Comparison of ENCODE assay signal across 8 mouse cellular contexts in genomic region chr4:100776043-100776870, GRCm38 (mm10). TPM values are rescaled to one million over a fixed set of nuclear protein-coding genes. Genes with fewer than 3 reads are reported as not detected.
A peak's percentile ranks its signal among the peaks of the same experiment; 100 is the strongest.
DNase-seq lines count a peak whose midpoint lies in the region; ATAC-seq and TF ChIP-seq lines count a peak whose summit lies in the region.

Gene Cachd1, plus strand, starts transcription at chr4:100776675.

- no peak for TF ChIP-seq CTCF in ES-Bruce4 (IDR thresholded peaks at IDR 0.05; ENCODE audit: low read depth, low read length)
- peak; percentile 3; the same call in 1 of the 2 replicates for TF ChIP-seq CTCF in liver, postnatal 0 days (IDR thresholded peaks at IDR 0.05; ENCODE audit: low read depth)

- H3K9ac ChIP-seq in ES-Bruce4 (ENCODE audit: low read depth, poor library complexity, severe bottlenecking) = peak within 1 kb of the TSS; percentile 75
- H3K9ac ChIP-seq in forebrain, embryonic 14.5 days (ENCODE audit: low read length) = peak within 1 kb of the TSS; percentile 96
- H3K9ac ChIP-seq in heart, embryonic 16.5 days (ENCODE audit: low read length) = peak within 1 kb of the TSS; percentile 95
- peak within 1 kb of the TSS; percentile 34 for H3K9ac ChIP-seq in liver, postnatal 0 days (replicated peaks)

- peak within 1 kb of the TSS; percentile 66 for H3K4me3 ChIP-seq in ES-Bruce4 (ENCODE audit: low read depth, low read length)
- H3K4me3 ChIP-seq in forebrain, embryonic 14.5 days (ENCODE audit: low read depth, low read length) = peak within 1 kb of the TSS; percentile 92
- peak within 1 kb of the TSS; percentile 62 for H3K4me3 ChIP-seq in heart, embryonic 16.5 days (ENCODE audit: low read length)
- H3K4me3 ChIP-seq in liver, postnatal 0 days (ENCODE audit: low read depth, low read length) = peak within 1 kb of the TSS; percentile 57

- ATAC-seq in forebrain, embryonic 14.5 days = peak; percentile 83
- ATAC-seq in heart, embryonic 16.5 days (replicated peaks; ENCODE audit: extremely low read depth, insufficient read depth, low FRiP score) = peak; percentile 87
- 0 out of 2 replicates have a peak, but pooled peaks have one; percentile 27 for ATAC-seq in liver, postnatal 0 days
- no peak for ATAC-seq in CD4-positive, CD25-positive, alpha-beta regulatory T cell, adult 4 months

- H3K27ac ChIP-seq in ES-Bruce4 (ENCODE audit: insufficient read depth, low read length) = no peak within 1 kb of the TSS
- peak within 1 kb of the TSS; percentile 88 for H3K27ac ChIP-seq in forebrain, embryonic 14.5 days (ENCODE audit: low read depth, low read length)
- peak within 1 kb of the TSS; percentile 93 for H3K27ac ChIP-seq in heart, embryonic 16.5 days (ENCODE audit: low read length)
- no peak within 1 kb of the TSS for H3K27ac ChIP-seq in liver, postnatal 0 days (ENCODE audit: low read depth)

- no peak for TF ChIP-seq EP300 in ES-Bruce4 (IDR thresholded peaks at IDR 0.05; ENCODE audit: insufficient read depth, low read depth, low read length)
- no peak for TF ChIP-seq EP300 in liver, postnatal 0 days (IDR thresholded peaks at IDR 0.05; ENCODE audit: low read depth)

- H3K27me3 ChIP-seq in ES-Bruce4 (ENCODE audit: control insufficient read depth, insufficient read depth, low read length, poor library complexity, severe bottlenecking) = peaks cover 6% of the 10 kb centered on the region
- 0 out of 2 replicates have a peak, but pooled peaks cover 3% of the 10 kb centered on the region for H3K27me3 ChIP-seq in forebrain, embryonic 14.5 days (replicated peaks; ENCODE audit: control insufficient read depth, insufficient read depth, low read length)
- H3K27me3 ChIP-seq in heart, embryonic 16.5 days (ENCODE audit: control insufficient read depth, insufficient read depth, low read length) = no peaks in the 10 kb centered on the region
- peaks cover 41% of the 10 kb centered on the region for H3K27me3 ChIP-seq in liver, postnatal 0 days (ENCODE audit: insufficient read depth, low read length)

- TF ChIP-seq POLR2A in ES-Bruce4 (IDR thresholded peaks at IDR 0.05; ENCODE audit: insufficient read depth, low read length) = no peak

- no peaks in the 10 kb centered on the region for H3K36me3 ChIP-seq in ES-Bruce4 (ENCODE audit: control insufficient read depth, insufficient read depth, low read length, poor library complexity, severe bottlenecking)
- H3K36me3 ChIP-seq in forebrain, embryonic 14.5 days (ENCODE audit: control insufficient read depth, insufficient read depth, low read length) = no peaks in the 10 kb centered on the region
- H3K36me3 ChIP-seq in heart, embryonic 16.5 days (ENCODE audit: control insufficient read depth, insufficient read depth) = no peaks in the 10 kb centered on the region
- H3K36me3 ChIP-seq in liver, postnatal 0 days (replicated peaks; ENCODE audit: insufficient read depth, low read length) = no peaks in the 10 kb centered on the region

- no peaks in the 10 kb centered on the region for H3K9me3 ChIP-seq in ES-Bruce4 (replicated peaks; ENCODE audit: control insufficient read depth, insufficient read depth, low read length, poor library complexity, severe bottlenecking)
- H3K9me3 ChIP-seq in forebrain, embryonic 14.5 days (replicated peaks; ENCODE audit: control insufficient read depth, low read length) = no peaks in the 10 kb centered on the region
- peaks cover 3% of the 10 kb centered on the region; the same call in 1 of the 2 replicates for H3K9me3 ChIP-seq in heart, embryonic 16.5 days (replicated peaks; ENCODE audit: control insufficient read depth, low read length)
- no peaks in the 10 kb centered on the region for H3K9me3 ChIP-seq in liver, postnatal 0 days (ENCODE audit: low read length)

- DNase-seq in adrenal gland, postnatal 4 days (ENCODE audit: low spot score in 2 of 2) = peak; percentile 40 to 55
- DNase-seq in forebrain, embryonic 14.5 days (ENCODE audit: low spot score) = peak; percentile 89
- peak; percentile 84 to 90 for DNase-seq in kidney, postnatal 25 days
- peak; percentile 35 for DNase-seq in liver, postnatal 0 days
- peak; percentile 69 for DNase-seq in ovary, postnatal 14 days (ENCODE audit: low spot score)

- H3K4me2 ChIP-seq in forebrain, embryonic 14.5 days (ENCODE audit: low read length) = peak within 1 kb of the TSS; percentile 78
- peak within 1 kb of the TSS; percentile 91 for H3K4me2 ChIP-seq in heart, embryonic 16.5 days (ENCODE audit: low read depth, low read length)
- peak within 1 kb of the TSS; percentile 81 for H3K4me2 ChIP-seq in liver, postnatal 0 days (ENCODE audit: low read depth, low read length)

- H3K4me1 ChIP-seq in ES-Bruce4 (ENCODE audit: control insufficient read depth, insufficient read depth, low read length) = no peaks in the 10 kb centered on the region
- H3K4me1 ChIP-seq in forebrain, embryonic 14.5 days (ENCODE audit: control insufficient read depth, insufficient read depth, low read length) = peaks cover 17% of the 10 kb centered on the region
- peaks cover 21% of the 10 kb centered on the region for H3K4me1 ChIP-seq in heart, embryonic 16.5 days (ENCODE audit: control insufficient read depth, insufficient read depth, low read length)
- H3K4me1 ChIP-seq in liver, postnatal 0 days (ENCODE audit: insufficient read depth) = peaks cover 7% of the 10 kb centered on the region; the same call in 1 of the 2 replicates

- under 1% methylated on average over 41 of the region's 50 CpGs for WGBS in forebrain, embryonic 14.5 days
- WGBS in heart, embryonic 16.5 days = 1% methylated on average over 44 of the region's 50 CpGs
- 1% methylated on average over 47 of the region's 50 CpGs for WGBS in liver, postnatal 0 days (ENCODE audit: insufficient replicate concordance)

RNA-seq across cellular contexts. Expression of gene Cachd1, which starts in this region (rescaled TPM):
- 6.3 and 8.2 TPM in 2 replicates for polyA plus RNA-seq in ES-Bruce4 (2011; ENCODE audit: insufficient read depth, insufficient read length, low read depth, missing spikeins)
- total RNA-seq in adrenal gland, postnatal 4 days (2021) = 10 to 100 TPM; 14.6 to 16.7 TPM
- 14.9 and 16.2 TPM in 2 replicates for polyA plus RNA-seq in forebrain, embryonic 14.5 days (2014; fragmentation: Nextera tagmentation; extraction: Ambion mirVana)
- polyA plus RNA-seq in heart, embryonic 16.5 days (2015; fragmentation: Nextera tagmentation; extraction: Ambion mirVana) = 4.6 and 8.9 TPM in 2 replicates
- 4.0 and 4.2 TPM in 2 replicates for polyA plus RNA-seq in liver, postnatal 0 days (2015; fragmentation: Nextera tagmentation; extraction: Ambion mirVana)
- polyA plus RNA-seq in CD4-positive, CD25-positive, alpha-beta regulatory T cell, adult 4 months (2017; shearing (Covaris generic)) = not detected

Comparison
In these comparisons a context has a peak if more than half of its experiments do, and no peak if none do; other contexts are left out.
1. H3K27ac ChIP-seq: peak in forebrain, embryonic 14.5 days (single experiment) and heart, embryonic 16.5 days (single experiment); none in ES-Bruce4 (single experiment) and liver, postnatal 0 days (single experiment).
2. H3K9ac ChIP-seq: peak in every context shown above with its lines; median percentile 96 in forebrain, embryonic 14.5 days; 95 in heart, embryonic 16.5 days; 75 in ES-Bruce4; 34 in liver, postnatal 0 days.
3. DNase-seq: peak in every context shown above with its lines; median percentile 89 in forebrain, embryonic 14.5 days; 87 in kidney, postnatal 25 days; 69 in ovary, postnatal 14 days; 48 in adrenal gland, postnatal 4 days; 35 in liver, postnatal 0 days.
4. Peak in every context shown above with its lines, with median percentiles within 50 percentile points of each other: H3K4me3 ChIP-seq and H3K4me2 ChIP-seq.